Mouse (Mus musculus): Measurements from ENCODE around the gene Draxin. TPM values are rescaled to one million over a fixed set of nuclear protein-coding genes. Genes with fewer than 3 reads are reported as not detected.
A peak's percentile ranks its signal among the peaks of the same experiment; 100 is the strongest.

Gene Draxin
- polyA plus RNA-seq, 1 experiment from 2014 or later = 0.08 TPM

DNA sequence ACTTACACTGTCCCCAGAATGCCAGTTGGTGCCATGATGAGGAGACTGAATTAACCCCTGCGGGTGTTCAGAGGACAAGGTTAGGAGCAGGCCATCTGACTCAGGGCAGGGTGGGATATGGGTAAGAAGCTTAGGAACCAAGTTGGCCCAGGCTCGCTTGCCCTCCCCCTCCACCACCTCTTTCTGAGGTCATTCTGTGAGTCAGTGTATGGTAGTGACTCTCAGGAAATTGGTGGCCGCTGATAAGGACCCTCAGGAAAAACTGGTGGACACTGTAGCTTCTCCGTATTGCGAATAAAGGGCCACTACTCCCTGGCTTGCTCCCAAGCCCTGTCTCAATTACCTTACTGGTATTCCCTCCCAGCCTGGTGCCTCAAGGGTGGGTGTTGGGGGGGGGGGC lies 21.3 kb downstream of the Draxin start:
- no peak overlapping the region for H3K4me2 ChIP-seq (ENCODE audit: low read depth, low read length)
- no peak overlapping the region for H3K27ac ChIP-seq (ENCODE audit: low read length)
- peaks cover 11% of the 10 kb centered on the region; the same call in 1 of the 2 replicates for H3K4me1 ChIP-seq (replicated peaks; ENCODE audit: control insufficient read depth, insufficient read depth, low read length)
- no peaks in the 10 kb centered on the region for H3K36me3 ChIP-seq (ENCODE audit: control insufficient read depth, insufficient read depth, low read length)
- H3K9ac ChIP-seq (ENCODE audit: low read length) = no peak overlapping the region
- ATAC-seq (ENCODE audit: low read depth) = no peak
- no peak overlapping the region for H3K4me3 ChIP-seq (ENCODE audit: low read length)
- 74% methylated on average over 5 of the region's 5 CpGs for WGBS
- no peaks in the 10 kb centered on the region for H3K9me3 ChIP-seq (ENCODE audit: control insufficient read depth, low read length)
- no peaks in the 10 kb centered on the region; the same call in 1 of the 2 replicates for H3K27me3 ChIP-seq (ENCODE audit: control insufficient read depth, insufficient read depth, low read depth, low read length)

DNA sequence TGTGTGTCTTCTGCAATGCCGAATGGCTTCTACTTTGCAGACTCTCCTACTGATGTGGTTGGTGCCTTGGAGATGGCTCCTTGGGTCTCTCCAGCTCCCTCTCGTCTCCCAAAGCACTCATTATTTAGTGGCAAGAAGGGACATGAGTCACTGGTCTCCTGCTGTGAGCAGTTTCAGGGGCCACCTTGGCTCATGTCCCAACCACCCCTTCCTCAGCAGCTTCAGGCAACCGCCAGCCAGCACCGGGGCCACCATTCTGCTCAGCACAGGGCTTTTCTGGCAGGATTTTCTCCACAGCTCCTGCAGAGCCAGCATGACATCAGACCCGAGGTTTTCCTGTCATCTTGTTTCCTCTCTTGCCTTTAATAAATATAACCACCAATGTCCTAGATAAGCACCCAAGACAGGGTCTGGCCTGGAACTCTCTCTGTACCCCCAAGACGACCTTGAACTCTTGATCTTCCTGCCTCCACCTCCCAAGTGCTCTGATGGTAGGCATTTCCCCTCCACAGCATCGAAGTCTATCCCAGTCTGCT lies 21.9 kb downstream of the Draxin start:
- ATAC-seq (ENCODE audit: low read depth) = no peak
- 33% methylated on average over 7 of the region's 7 CpGs for WGBS
- Histone ChIP-seq H3K27ac (ENCODE audit: low read length) (no peak overlapping the region), H3K4me3 (ENCODE audit: low read length) (no peak overlapping the region), H3K9ac (ENCODE audit: low read length) (no peak overlapping the region), H3K36me3 (ENCODE audit: control insufficient read depth, insufficient read depth, low read length) (no peaks in the 10 kb centered on the region), H3K27me3 (ENCODE audit: control insufficient read depth, insufficient read depth, low read depth, low read length) (no peaks in the 10 kb centered on the region; the same call in 1 of the 2 replicates), H3K4me1 (replicated peaks; ENCODE audit: control insufficient read depth, insufficient read depth, low read length) (peaks cover 11% of the 10 kb centered on the region; the same call in 1 of the 2 replicates), H3K9me3 (ENCODE audit: control insufficient read depth, low read length) (no peaks in the 10 kb centered on the region), H3K4me2 (ENCODE audit: low read depth, low read length) (no peak overlapping the region)

DNA sequence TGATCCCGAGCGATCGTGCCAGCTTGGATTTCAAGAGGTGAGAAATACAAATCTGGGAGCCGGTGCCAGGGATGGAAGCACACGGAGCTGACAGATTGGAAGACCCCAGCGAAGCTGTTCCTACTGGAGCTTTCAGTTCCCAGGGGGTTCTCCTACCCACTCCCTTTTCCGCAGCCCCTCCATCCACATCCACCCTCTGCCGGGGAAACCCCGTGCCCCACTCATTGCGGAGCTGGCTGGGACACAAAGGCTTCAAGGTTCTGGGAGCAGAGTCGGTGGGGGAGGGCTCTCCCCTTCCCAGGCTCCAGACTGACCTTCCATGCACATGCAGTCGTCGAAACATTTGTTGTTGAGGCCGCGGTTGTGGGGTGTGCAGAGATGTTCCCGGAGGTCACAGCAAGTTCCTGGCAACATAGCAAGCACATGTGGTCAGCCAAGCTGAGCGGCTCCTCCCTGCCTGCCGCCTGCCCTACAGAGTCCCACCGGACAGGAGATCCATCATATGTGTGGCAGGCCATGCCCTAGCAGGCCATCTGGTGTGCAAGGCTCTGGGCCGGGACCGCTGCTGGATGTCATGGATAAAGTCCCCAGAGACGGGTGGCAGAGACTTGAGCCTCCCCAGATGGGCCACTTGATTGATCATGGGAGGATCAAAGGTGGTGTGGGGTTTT lies 22.7 kb downstream of the Draxin start:
- Histone ChIP-seq H3K9ac (ENCODE audit: low read length) (no peak overlapping the region), H3K27me3 (ENCODE audit: control insufficient read depth, insufficient read depth, low read depth, low read length) (no peaks in the 10 kb centered on the region; the same call in 1 of the 2 replicates), H3K36me3 (ENCODE audit: control insufficient read depth, insufficient read depth, low read length) (no peaks in the 10 kb centered on the region), H3K4me3 (ENCODE audit: low read length) (no peak overlapping the region), H3K27ac (ENCODE audit: low read length) (no peak overlapping the region), H3K4me2 (ENCODE audit: low read depth, low read length) (peak overlapping the region; percentile 21), H3K9me3 (ENCODE audit: control insufficient read depth, low read length) (no peaks in the 10 kb centered on the region), H3K4me1 (replicated peaks; ENCODE audit: control insufficient read depth, insufficient read depth, low read length) (peaks cover 11% of the 10 kb centered on the region; the same call in 1 of the 2 replicates)
- ATAC-seq (ENCODE audit: low read depth) = peak; percentile 57; the same call in 1 of the 2 replicates
- WGBS = 25% methylated on average over 22 of the region's 22 CpGs

DNA sequence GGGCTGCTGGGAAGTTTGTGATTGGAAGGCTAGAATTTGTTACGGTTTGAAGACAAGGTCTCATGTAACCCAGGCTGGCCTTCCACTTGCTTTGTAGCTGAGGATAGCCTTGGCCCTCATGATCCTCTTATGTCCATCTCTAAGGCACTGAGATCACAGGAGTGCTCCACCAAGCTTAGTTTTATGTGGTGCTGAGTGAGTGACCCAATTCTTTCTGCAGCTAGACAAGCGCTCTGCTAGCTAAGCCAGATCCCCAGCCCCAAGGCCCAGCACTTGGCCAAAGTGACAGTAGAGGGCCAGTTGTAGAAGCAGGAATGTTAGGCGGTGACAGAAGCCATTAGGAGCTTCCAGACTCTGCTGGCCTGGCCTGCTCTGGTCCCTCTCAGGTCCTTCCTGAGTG lies 26.4 kb downstream of the Draxin start:
- no peaks in the 10 kb centered on the region for H3K36me3 ChIP-seq (ENCODE audit: control insufficient read depth, insufficient read depth, low read length)
- no peaks in the 10 kb centered on the region for H3K9me3 ChIP-seq (ENCODE audit: control insufficient read depth, low read length)
- H3K27ac ChIP-seq (ENCODE audit: low read length) = no peak overlapping the region
- no peak for ATAC-seq (ENCODE audit: low read depth)
- peaks cover 15% of the 10 kb centered on the region; the same call in 1 of the 2 replicates for H3K4me1 ChIP-seq (replicated peaks; ENCODE audit: control insufficient read depth, insufficient read depth, low read length)
- no peak overlapping the region for H3K9ac ChIP-seq (ENCODE audit: low read length)
- WGBS = 81% methylated on average over 3 of the region's 3 CpGs
- no peak overlapping the region for H3K4me3 ChIP-seq (ENCODE audit: low read length)
- H3K4me2 ChIP-seq (ENCODE audit: low read depth, low read length) = no peak overlapping the region
- H3K27me3 ChIP-seq (ENCODE audit: control insufficient read depth, insufficient read depth, low read depth, low read length) = no peaks in the 10 kb centered on the region; the same call in 1 of the 2 replicates

DNA sequence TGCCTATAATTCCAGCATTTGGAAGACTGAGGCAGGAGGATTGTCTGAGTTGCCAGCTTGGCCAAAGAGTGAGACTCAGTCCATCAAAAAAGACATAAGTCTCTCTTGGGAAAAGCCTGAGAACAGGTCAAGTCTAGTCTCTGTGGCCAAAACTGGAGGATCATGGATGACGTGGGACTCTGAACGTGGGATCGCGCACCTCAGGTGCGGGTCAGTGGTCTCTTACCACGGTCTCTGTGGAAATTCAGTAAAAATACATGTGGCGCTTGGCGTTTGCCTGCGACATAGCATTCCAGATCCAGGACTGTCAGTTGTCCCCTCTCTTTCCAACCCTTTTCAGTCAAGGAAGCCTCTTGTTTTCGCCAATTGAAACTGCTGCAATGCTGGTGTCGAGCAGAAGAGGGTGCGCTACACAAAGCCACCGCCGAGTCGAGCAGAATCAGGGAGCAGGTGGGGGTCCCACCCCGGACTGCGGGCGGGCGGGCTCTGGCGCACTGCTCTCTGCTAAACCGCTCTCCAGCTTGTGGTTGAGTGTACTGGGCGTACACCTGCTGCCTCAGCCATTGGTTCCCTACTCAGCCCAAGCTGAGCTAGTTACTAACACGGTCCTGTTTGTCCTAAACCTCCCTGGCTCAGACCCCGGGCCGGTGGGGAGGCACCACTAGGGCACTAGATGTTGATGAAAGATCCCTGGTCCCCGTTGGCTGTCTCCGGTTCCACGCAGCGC lies 28.5 kb downstream of the Draxin start:
- peak; percentile 83 for ATAC-seq (ENCODE audit: low read depth)
- Histone ChIP-seq H3K4me2 (ENCODE audit: low read depth, low read length) (peak overlapping the region; percentile 56), H3K27me3 (ENCODE audit: control insufficient read depth, insufficient read depth, low read depth, low read length) (no peaks in the 10 kb centered on the region), H3K36me3 (ENCODE audit: control insufficient read depth, insufficient read depth, low read length) (no peaks in the 10 kb centered on the region), H3K4me1 (replicated peaks; ENCODE audit: control insufficient read depth, insufficient read depth, low read length) (0 out of 2 replicates have a peak, but pooled peaks cover 3% of the 10 kb centered on the region), H3K9ac (ENCODE audit: low read length) (peak overlapping the region; percentile 49), H3K4me3 (ENCODE audit: low read length) (peak overlapping the region; percentile 34), H3K9me3 (ENCODE audit: control insufficient read depth, low read length) (no peaks in the 10 kb centered on the region), H3K27ac (ENCODE audit: low read length) (no peak overlapping the region)
- 16% methylated on average over 29 of the region's 29 CpGs for WGBS

DNA sequence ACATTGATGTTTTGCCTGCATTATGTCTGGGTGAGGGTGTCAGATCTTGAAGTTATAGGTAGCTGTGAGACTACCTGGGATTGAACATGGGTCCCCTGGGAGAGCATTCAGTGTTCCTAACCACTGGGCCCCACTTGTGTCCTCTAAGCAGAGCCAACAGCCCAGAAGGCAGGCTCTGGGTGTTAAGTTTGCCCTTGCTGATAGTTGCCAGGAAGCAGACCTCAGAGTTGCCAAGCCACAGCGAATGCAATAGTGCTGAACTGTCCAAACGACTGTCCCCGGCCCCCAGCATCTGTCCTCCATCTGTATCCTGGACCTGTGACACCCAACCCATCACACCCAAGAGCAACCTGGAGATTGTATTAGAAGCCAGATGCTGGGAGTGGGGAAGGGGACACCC lies 31.8 kb downstream of the Draxin start:
- 0 out of 2 replicates have a peak, but pooled peaks cover 3% of the 10 kb centered on the region for H3K4me1 ChIP-seq (replicated peaks; ENCODE audit: control insufficient read depth, insufficient read depth, low read length)
- H3K27me3 ChIP-seq (ENCODE audit: control insufficient read depth, insufficient read depth, low read depth, low read length) = no peaks in the 10 kb centered on the region
- no peaks in the 10 kb centered on the region for H3K36me3 ChIP-seq (ENCODE audit: control insufficient read depth, insufficient read depth, low read length)
- no peak overlapping the region for H3K4me2 ChIP-seq (ENCODE audit: low read depth, low read length)
- H3K9me3 ChIP-seq (ENCODE audit: control insufficient read depth, low read length) = no peaks in the 10 kb centered on the region
- ATAC-seq (ENCODE audit: low read depth) = no peak
- H3K9ac ChIP-seq (ENCODE audit: low read length) = no peak overlapping the region
- 51% methylated on average over 3 of the region's 3 CpGs for WGBS
- H3K27ac ChIP-seq (ENCODE audit: low read length) = no peak overlapping the region
- H3K4me3 ChIP-seq (ENCODE audit: low read length) = no peak overlapping the region

DNA sequence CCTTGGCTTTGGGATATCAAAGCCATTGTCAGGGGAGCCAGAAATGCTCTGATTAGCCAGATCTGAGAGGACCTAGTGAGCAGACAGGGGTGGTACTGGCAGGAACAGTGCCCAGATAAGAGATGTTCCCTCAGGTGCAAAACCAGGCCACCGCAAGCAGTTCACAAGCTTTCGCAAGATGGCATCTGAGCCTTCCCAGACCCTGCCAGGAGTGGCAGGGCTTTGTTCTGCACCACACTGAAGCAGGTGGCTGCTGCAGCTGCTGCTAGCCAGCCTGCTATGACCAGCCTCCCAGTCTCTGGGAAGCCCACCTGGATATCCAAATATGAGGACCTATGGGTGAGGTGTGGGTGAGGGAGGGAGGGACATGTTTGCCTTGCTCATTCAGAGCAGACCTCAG lies 32.6 kb downstream of the Draxin start:
- Histone ChIP-seq H3K4me3 (ENCODE audit: low read length) (no peak overlapping the region), H3K27ac (ENCODE audit: low read length) (no peak overlapping the region), H3K36me3 (ENCODE audit: control insufficient read depth, insufficient read depth, low read length) (no peaks in the 10 kb centered on the region), H3K9ac (ENCODE audit: low read length) (no peak overlapping the region), H3K4me2 (ENCODE audit: low read depth, low read length) (no peak overlapping the region), H3K27me3 (ENCODE audit: control insufficient read depth, insufficient read depth, low read depth, low read length) (no peaks in the 10 kb centered on the region), H3K9me3 (ENCODE audit: control insufficient read depth, low read length) (no peaks in the 10 kb centered on the region), H3K4me1 (replicated peaks; ENCODE audit: control insufficient read depth, insufficient read depth, low read length) (0 out of 2 replicates have a peak, but pooled peaks cover 3% of the 10 kb centered on the region)
- no peak for ATAC-seq (ENCODE audit: low read depth)
- WGBS = 89% methylated on average over 2 of the region's 2 CpGs

DNA sequence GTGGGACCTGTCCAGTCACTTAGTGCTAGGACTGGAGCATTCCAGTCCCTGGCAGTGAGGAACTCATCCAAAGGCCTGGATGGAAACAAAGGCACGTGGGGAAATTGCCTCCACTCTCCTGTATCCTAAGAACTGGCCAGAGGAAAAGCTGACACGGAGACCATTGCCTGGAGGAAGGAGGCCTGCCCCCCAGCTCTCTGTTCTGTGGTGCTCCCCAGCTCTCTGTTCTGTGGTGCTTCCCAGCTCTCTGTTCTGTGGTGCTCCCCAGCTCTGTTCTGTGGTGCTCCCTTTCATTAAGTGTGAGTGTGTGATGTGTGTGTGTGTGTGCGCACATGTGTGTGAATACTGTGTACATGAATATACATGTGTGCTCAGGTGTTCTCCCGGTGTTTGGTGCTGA lies 35.4 kb downstream of the Draxin start:
- no peak overlapping the region for H3K4me2 ChIP-seq (ENCODE audit: low read depth, low read length)
- 62% methylated on average over 4 of the region's 4 CpGs for WGBS
- H3K27me3 ChIP-seq (ENCODE audit: control insufficient read depth, insufficient read depth, low read depth, low read length) = no peaks in the 10 kb centered on the region
- ATAC-seq (ENCODE audit: low read depth) = no peak
- no peak overlapping the region for H3K4me3 ChIP-seq (ENCODE audit: low read length)
- H3K27ac ChIP-seq (ENCODE audit: low read length) = no peak overlapping the region
- no peaks in the 10 kb centered on the region for H3K4me1 ChIP-seq (replicated peaks; ENCODE audit: control insufficient read depth, insufficient read depth, low read length)
- no peaks in the 10 kb centered on the region for H3K9me3 ChIP-seq (ENCODE audit: control insufficient read depth, low read length)
- H3K9ac ChIP-seq (ENCODE audit: low read length) = no peak overlapping the region
- H3K36me3 ChIP-seq (ENCODE audit: control insufficient read depth, insufficient read depth, low read length) = no peaks in the 10 kb centered on the region

DNA sequence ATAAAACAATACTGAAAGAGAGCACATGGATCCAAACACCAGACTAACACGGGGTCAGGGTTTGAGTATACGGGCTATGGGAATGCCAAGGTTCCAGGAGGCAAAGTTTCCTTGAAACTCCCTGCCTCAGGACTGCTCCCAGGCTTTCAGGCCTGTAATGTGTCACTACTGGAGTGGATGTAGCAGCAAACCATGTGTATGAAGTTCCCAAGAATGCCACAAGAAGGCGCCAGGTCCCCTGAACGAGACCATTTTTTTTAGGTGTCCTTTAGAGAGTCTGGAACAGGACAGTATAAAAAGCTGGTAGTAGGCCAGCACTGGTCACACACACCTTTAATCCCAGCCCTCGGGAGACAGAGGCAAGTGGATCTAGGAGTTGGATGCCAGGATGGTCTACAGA lies 36.3 kb downstream of the Draxin start:
- no peak overlapping the region for H3K27ac ChIP-seq (ENCODE audit: low read length)
- H3K27me3 ChIP-seq (ENCODE audit: control insufficient read depth, insufficient read depth, low read depth, low read length) = no peaks in the 10 kb centered on the region
- no peaks in the 10 kb centered on the region for H3K4me1 ChIP-seq (replicated peaks; ENCODE audit: control insufficient read depth, insufficient read depth, low read length)
- WGBS = 70% methylated on average over 5 of the region's 5 CpGs
- H3K36me3 ChIP-seq (ENCODE audit: control insufficient read depth, insufficient read depth, low read length) = no peaks in the 10 kb centered on the region
- no peak overlapping the region for H3K9ac ChIP-seq (ENCODE audit: low read length)
- ATAC-seq (ENCODE audit: low read depth) = no peak
- no peak overlapping the region for H3K4me3 ChIP-seq (ENCODE audit: low read length)
- H3K4me2 ChIP-seq (ENCODE audit: low read depth, low read length) = no peak overlapping the region
- no peaks in the 10 kb centered on the region for H3K9me3 ChIP-seq (ENCODE audit: control insufficient read depth, low read length)
